Mouse (Mus musculus): ENCODE measurements around the gene Polh. TPM values are rescaled to one million over a fixed set of nuclear protein-coding genes. Genes with fewer than 3 reads are reported as not detected.

The Polh gene
- polyA plus RNA-seq, 1 experiment = 5.2 TPM

DNA sequence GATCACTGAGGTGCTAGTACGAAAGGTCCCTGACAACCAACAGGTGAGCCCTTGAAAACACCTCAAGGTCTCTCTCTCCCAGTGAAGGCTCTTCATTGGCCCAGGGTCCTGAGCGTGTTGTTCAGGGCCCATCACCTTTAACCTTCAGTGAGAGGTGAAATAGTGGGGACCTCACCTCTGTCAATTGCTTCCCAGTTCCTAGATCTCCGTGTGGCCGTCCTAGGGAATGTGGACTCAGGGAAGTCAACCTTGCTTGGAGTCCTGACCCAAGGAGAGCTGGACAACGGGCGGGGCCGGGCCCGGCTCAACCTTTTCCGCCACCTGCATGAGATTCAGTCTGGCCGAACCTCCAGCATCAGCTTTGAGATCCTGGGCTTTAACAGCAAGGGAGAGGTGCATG is 37.7 kb downstream of the Polh start:
- Histone ChIP-seq H3K27ac (ENCODE audit: insufficient read depth, low read length) (no peak overlapping the region), H3K4me3 (ENCODE audit: extremely low read depth, insufficient read depth, insufficient read length) (no peak overlapping the region), H3K27me3 (ENCODE audit: control insufficient read depth, insufficient read depth, low read length) (no peaks in the 10 kb centered on the region), H3K4me1 (ENCODE audit: control insufficient read depth, insufficient read depth, insufficient read length) (peaks cover 12% of the 10 kb centered on the region; the same call in 1 of the 2 replicates), H3K36me3 (ENCODE audit: control insufficient read depth, insufficient read depth, low read length) (peaks cover 41% of the 10 kb centered on the region)
- TF ChIP-seq CTCF (IDR thresholded peaks at IDR 0.05; ENCODE audit: extremely low read depth, insufficient read depth, insufficient read length, insufficient replicate concordance) (no peak), POLR2A (IDR thresholded peaks at IDR 0.05; ENCODE audit: low read depth, low read length) (no peak)
- WGBS = 93% methylated on average over 10 of the region's 10 CpGs
- DNase-seq (ENCODE audit: low read depth in 1 of 2, low spot score in 2 of 2) = no peak

DNA sequence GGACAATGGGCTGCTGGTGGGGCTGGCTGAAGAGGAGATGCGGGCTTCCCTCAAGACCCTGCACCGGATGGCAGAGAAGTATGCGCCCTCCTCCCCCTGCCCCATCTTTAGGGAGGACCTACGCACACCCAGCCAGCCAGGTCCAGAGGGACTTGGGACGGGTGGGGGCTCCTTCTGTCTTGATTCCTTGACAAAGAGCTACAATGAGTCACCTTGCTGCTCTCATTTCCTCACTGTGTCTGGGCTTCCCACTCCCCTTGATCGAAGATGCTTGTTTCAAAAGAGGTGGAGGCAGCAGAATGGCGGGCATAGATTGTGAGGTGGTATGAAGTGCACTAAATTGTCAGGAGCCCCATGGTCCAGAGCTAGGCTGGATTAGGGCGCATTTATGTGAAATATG is 38.1 kb downstream of the Polh start:
- H3K4me3 ChIP-seq (ENCODE audit: extremely low read depth, insufficient read depth, insufficient read length) = no peak overlapping the region
- H3K27ac ChIP-seq (ENCODE audit: insufficient read depth, low read length) = no peak overlapping the region
- H3K36me3 ChIP-seq (ENCODE audit: control insufficient read depth, insufficient read depth, low read length) = peaks cover 41% of the 10 kb centered on the region
- no peaks in the 10 kb centered on the region for H3K27me3 ChIP-seq (ENCODE audit: control insufficient read depth, insufficient read depth, low read length)
- no peak for TF ChIP-seq CTCF (IDR thresholded peaks at IDR 0.05; ENCODE audit: extremely low read depth, insufficient read depth, insufficient read length, insufficient replicate concordance)
- no peak for TF ChIP-seq POLR2A (IDR thresholded peaks at IDR 0.05; ENCODE audit: low read depth, low read length)
- DNase-seq (ENCODE audit: low read depth in 1 of 2, low spot score in 2 of 2) = no peak
- 95% methylated on average over 8 of the region's 8 CpGs for WGBS
- H3K4me1 ChIP-seq (ENCODE audit: control insufficient read depth, insufficient read depth, insufficient read length) = peaks cover 12% of the 10 kb centered on the region; the same call in 1 of the 2 replicates

DNA sequence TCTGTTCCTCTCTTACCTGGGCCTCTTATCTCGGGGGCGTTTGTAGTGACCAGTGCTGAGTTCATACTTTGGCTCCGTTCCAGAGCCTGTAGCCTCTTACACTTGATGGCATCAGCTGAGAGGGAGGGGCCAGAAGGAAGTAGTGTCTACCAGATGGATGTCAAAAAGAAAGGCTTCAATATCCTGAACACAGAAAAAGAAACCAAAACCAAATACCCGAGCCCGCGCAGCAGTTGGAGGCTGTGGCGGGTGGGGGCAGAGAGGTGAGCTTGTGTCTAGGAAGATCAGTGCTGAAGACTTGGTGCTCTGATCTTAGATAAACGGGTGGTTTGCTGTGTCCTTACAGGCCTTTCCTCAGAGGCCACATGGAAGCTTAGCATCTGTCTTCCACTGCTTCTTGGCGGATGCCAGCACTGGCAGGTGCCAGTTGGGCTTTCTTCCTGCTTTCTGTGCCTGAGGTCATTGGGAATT is 39.5 kb downstream of the Polh start:
- H3K4me3 ChIP-seq (ENCODE audit: extremely low read depth, insufficient read depth, insufficient read length) = peak overlapping the region; percentile 55
- TF ChIP-seq POLR2A (IDR thresholded peaks at IDR 0.05; ENCODE audit: low read depth, low read length) (no peak), CTCF (IDR thresholded peaks at IDR 0.05; ENCODE audit: extremely low read depth, insufficient read depth, insufficient read length, insufficient replicate concordance) (no peak)
- DNase-seq (ENCODE audit: low read depth in 1 of 2, low spot score in 2 of 2) = peak; percentile 50 to 56
- peaks cover 12% of the 10 kb centered on the region; the same call in 1 of the 2 replicates for H3K4me1 ChIP-seq (ENCODE audit: control insufficient read depth, insufficient read depth, insufficient read length)
- H3K27ac ChIP-seq (ENCODE audit: insufficient read depth, low read length) = peak overlapping the region; percentile 90
- 2% methylated on average over 9 of the region's 9 CpGs for WGBS
- no peaks in the 10 kb centered on the region for H3K27me3 ChIP-seq (ENCODE audit: control insufficient read depth, insufficient read depth, low read length)
- H3K36me3 ChIP-seq (ENCODE audit: control insufficient read depth, insufficient read depth, low read length) = peaks cover 31% of the 10 kb centered on the region

- TF ChIP-seq POLR2A (IDR thresholded peaks at IDR 0.05; ENCODE audit: low read depth, low read length) = no peak
- no peak for TF ChIP-seq CTCF (IDR thresholded peaks at IDR 0.05; ENCODE audit: extremely low read depth, insufficient read depth, insufficient read length, insufficient replicate concordance)
- H3K4me3 ChIP-seq (ENCODE audit: extremely low read depth, insufficient read depth, insufficient read length) = peak overlapping the region; percentile 55; the same call in 1 of the 2 replicates
- DNase-seq (ENCODE audit: low read depth in 1 of 2, low spot score in 2 of 2) = no peak
- H3K36me3 ChIP-seq (ENCODE audit: control insufficient read depth, insufficient read depth, low read length) = peaks cover 27% of the 10 kb centered on the region
- peaks cover 12% of the 10 kb centered on the region; the same call in 1 of the 2 replicates for H3K4me1 ChIP-seq (ENCODE audit: control insufficient read depth, insufficient read depth, insufficient read length)
- H3K27me3 ChIP-seq (ENCODE audit: control insufficient read depth, insufficient read depth, low read length) = no peaks in the 10 kb centered on the region
- WGBS = 40% methylated on average over 7 of the region's 7 CpGs
- H3K27ac ChIP-seq (ENCODE audit: insufficient read depth, low read length) = peak overlapping the region; percentile 90
These were observed 39.9 kb downstream of the Polh start for GRCm38 (mm10) chr17:46162551-46162950.

GRCm38 (mm10) chr17:46161710-46162109 is 40.7 kb downstream of the Polh start:
- Histone ChIP-seq H3K4me3 (ENCODE audit: extremely low read depth, insufficient read depth, insufficient read length) (peak overlapping the region; percentile 71), H3K36me3 (ENCODE audit: control insufficient read depth, insufficient read depth, low read length) (peaks cover 19% of the 10 kb centered on the region), H3K27ac (ENCODE audit: insufficient read depth, low read length) (peak overlapping the region; percentile 69), H3K27me3 (ENCODE audit: control insufficient read depth, insufficient read depth, low read length) (no peaks in the 10 kb centered on the region), H3K4me1 (ENCODE audit: control insufficient read depth, insufficient read depth, insufficient read length) (peaks cover 12% of the 10 kb centered on the region; the same call in 1 of the 2 replicates)
- TF ChIP-seq CTCF (IDR thresholded peaks at IDR 0.05; ENCODE audit: extremely low read depth, insufficient read depth, insufficient read length, insufficient replicate concordance) (no peak), POLR2A (IDR thresholded peaks at IDR 0.05; ENCODE audit: low read depth, low read length) (no peak)
- WGBS = 53% methylated on average over 9 of the region's 9 CpGs
- no peak for DNase-seq (ENCODE audit: low read depth in 1 of 2, low spot score in 2 of 2)

DNA sequence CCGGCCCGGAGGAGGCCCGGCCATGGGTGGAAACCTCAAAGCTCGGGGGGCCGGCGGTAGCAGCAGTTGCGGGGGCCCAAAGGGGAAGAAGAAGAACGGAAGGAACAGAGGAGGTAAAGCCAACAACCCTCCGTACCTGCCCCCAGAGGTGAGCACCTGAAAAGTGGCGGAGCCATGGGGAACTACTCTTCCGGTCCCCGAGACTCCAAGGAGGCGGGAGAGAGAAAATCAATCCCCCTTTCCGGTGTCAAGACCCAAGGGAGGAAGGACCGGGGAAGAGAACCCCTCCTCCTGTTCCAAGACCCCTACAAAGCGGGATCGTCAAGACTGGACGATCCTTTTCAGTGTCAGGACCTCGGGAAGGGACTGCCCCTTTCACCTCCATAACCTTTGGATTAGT is 41.3 kb downstream of the Polh start:
- TF ChIP-seq CTCF (IDR thresholded peaks at IDR 0.05; ENCODE audit: extremely low read depth, insufficient read depth, insufficient read length, insufficient replicate concordance) (no peak), POLR2A (IDR thresholded peaks at IDR 0.05; ENCODE audit: low read depth, low read length) (no peak)
- peaks cover 12% of the 10 kb centered on the region; the same call in 1 of the 2 replicates for H3K4me1 ChIP-seq (ENCODE audit: control insufficient read depth, insufficient read depth, insufficient read length)
- no peaks in the 10 kb centered on the region for H3K27me3 ChIP-seq (ENCODE audit: control insufficient read depth, insufficient read depth, low read length)
- WGBS = 1% methylated on average over 19 of the region's 19 CpGs
- no peak for DNase-seq (ENCODE audit: low read depth in 1 of 2, low spot score in 2 of 2)
- H3K27ac ChIP-seq (ENCODE audit: insufficient read depth, low read length) = peak overlapping the region; percentile 69
- peak overlapping the region; percentile 71 for H3K4me3 ChIP-seq (ENCODE audit: extremely low read depth, insufficient read depth, insufficient read length)
- H3K36me3 ChIP-seq (ENCODE audit: control insufficient read depth, insufficient read depth, low read length) = peaks cover 15% of the 10 kb centered on the region

- Histone ChIP-seq H3K36me3 (ENCODE audit: control insufficient read depth, insufficient read depth, low read length) (peaks cover 12% of the 10 kb centered on the region), H3K4me1 (ENCODE audit: control insufficient read depth, insufficient read depth, insufficient read length) (peaks cover 12% of the 10 kb centered on the region; the same call in 1 of the 2 replicates), H3K27me3 (ENCODE audit: control insufficient read depth, insufficient read depth, low read length) (no peaks in the 10 kb centered on the region), H3K27ac (ENCODE audit: insufficient read depth, low read length) (peak within 1 kb of the TSS; percentile 81), H3K4me3 (ENCODE audit: extremely low read depth, insufficient read depth, insufficient read length) (peak within 1 kb of the TSS; percentile 71)
- DNase-seq (ENCODE audit: low read depth in 1 of 2, low spot score in 2 of 2) = peak; percentile 95 to 99
- no peak for TF ChIP-seq CTCF (IDR thresholded peaks at IDR 0.05; ENCODE audit: extremely low read depth, insufficient read depth, insufficient read length, insufficient replicate concordance)
- TF ChIP-seq POLR2A (IDR thresholded peaks at IDR 0.05; ENCODE audit: low read depth, low read length) = no peak
- under 1% methylated on average over 23 of the region's 23 CpGs for WGBS
These were observed 41.8 kb downstream of the Polh start, which contains the start of gene Gtpbp2 for GRCm38 (mm10) chr17:46160686-46161085. Gtpbp2 (plus strand) TSS chr17:46161032.

All from spleen, adult 2 months (tissue).